Mouse (Mus musculus) thymus, postnatal 10 days (tissue): ENCODE data around the gene Naa25.

Experiments used
- DNase-seq, 2 experiments: peaks; one replicate each; pipeline ENCODE4 v3.0.0; 2021; ENCODE audit warnings: low spot score in 2 of 2

Naa25 gene

GRCm38 (mm10) chr5:121397187-121398145 lies at the start of gene Naa25:
Gene Naa25 (plus strand): TSS chr5:121397936.
- DNase-seq = peak; percentile 93 to 95

- no peak for DNase-seq
Measured at GRCm38 (mm10) chr5:121359229-121359628, 38.5 kb upstream of the Naa25 start.

- DNase-seq = no peak
Measured at GRCm38 (mm10) chr5:121361696-121362095, 36.0 kb upstream of the Naa25 start.

GRCm38 (mm10) chr5:121363441-121363840 lies 34.3 kb upstream of the Naa25 start:
- no peak for DNase-seq

GRCm38 (mm10) chr5:121366449-121367225 lies 31.1 kb upstream of the Naa25 start:
- no peak for DNase-seq

- DNase-seq = no peak
Measured at GRCm38 (mm10) chr5:121367255-121367654, 30.5 kb upstream of the Naa25 start.

- no peak for DNase-seq
Measured at GRCm38 (mm10) chr5:121371712-121372111, 26.0 kb upstream of the Naa25 start.

GRCm38 (mm10) chr5:121374790-121375189 lies 22.9 kb upstream of the Naa25 start:
- no peak for DNase-seq

- DNase-seq = peak in 1 of 2 experiments; percentile 53
Measured at GRCm38 (mm10) chr5:121376972-121377371, 20.8 kb upstream of the Naa25 start.

GRCm38 (mm10) chr5:121378678-121379256 lies 19.0 kb upstream of the Naa25 start:
- no peak for DNase-seq

GRCm38 (mm10) chr5:121380692-121381091 lies 17.0 kb upstream of the Naa25 start:
- DNase-seq = no peak

GRCm38 (mm10) chr5:121383857-121384756 lies 13.6 kb upstream of the Naa25 start:
- no peak for DNase-seq

- no peak for DNase-seq
Measured at GRCm38 (mm10) chr5:121384757-121385460, 12.8 kb upstream of the Naa25 start.

GRCm38 (mm10) chr5:121385461-121386119 lies 12.1 kb upstream of the Naa25 start, which contains the start of gene Trafd1:
Gene Trafd1 (minus strand): TSS chr5:121385632.
- DNase-seq = peak; percentile 82 to 85

- no peak for DNase-seq
Measured at GRCm38 (mm10) chr5:121386120-121386909, 11.4 kb upstream of the Naa25 start.

- no peak for DNase-seq
Measured at GRCm38 (mm10) chr5:121387126-121387525, 10.6 kb upstream of the Naa25 start.

- no peak for DNase-seq
Measured at GRCm38 (mm10) chr5:121389106-121389505, 8.6 kb upstream of the Naa25 start.

- no peak for DNase-seq
Measured at GRCm38 (mm10) chr5:121389691-121390090, 8.0 kb upstream of the Naa25 start.
